Mouse (Mus musculus) frontal cortex, adult 2 months (tissue): ENCODE results near the gene Igsf8. TPM values are rescaled to one million over a fixed set of nuclear protein-coding genes. Genes with fewer than 3 reads are reported as not detected.
A peak's percentile ranks its signal among the peaks of the same experiment; 100 is the strongest.
"Not testable (repeated sequence)": the region's sequence is repeated elsewhere in the genome, so short reads cannot be mapped to it uniquely, and the experiment has no call there.

ENCODE experiments used
- DNase-seq, 2 experiments: peaks; one replicate each; pipeline ENCODE4 v3.0.0; 2022; ENCODE audit warnings: low spot score in 1 of 2; ENCODE audit errors: extremely low spot score in 1 of 2
- polyA plus RNA-seq: library from polyadenylated mRNA; depleted of rRNA; stranded (reverse); fragments of >200 nt; gene quantifications from 2 replicates; pipeline ENCODE4 v1.2.3, GENCODE M21; 2012; rRNA removed

Igsf8 gene
- 230 and 251 TPM in 2 replicates for polyA plus RNA-seq

- no peak for DNase-seq
These were observed at the start of gene Igsf8 for GRCm38 (mm10) chr1:172261477-172262078. TSS of gene Igsf8 (plus strand) at chr1:172261641.

DNA sequence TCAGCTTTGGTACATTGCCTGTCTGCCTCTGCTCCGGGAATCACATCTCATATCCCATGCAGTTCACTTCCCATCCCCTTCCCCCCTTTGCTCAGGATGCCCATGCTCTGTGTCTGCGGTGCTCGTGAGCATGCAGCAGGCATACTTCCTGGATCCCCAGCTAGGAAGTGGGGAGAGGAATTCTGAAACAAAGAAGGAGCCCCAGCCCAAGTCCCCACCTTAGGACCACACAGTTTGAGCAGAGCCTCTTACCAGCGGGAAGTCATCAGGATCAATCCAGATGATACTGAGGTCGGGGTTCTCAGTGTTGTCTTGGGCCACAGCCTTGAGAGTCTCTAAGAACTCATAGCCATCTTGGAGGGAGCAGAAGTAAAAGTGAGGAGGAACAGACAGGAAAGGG lies 48.7 kb upstream of the Igsf8 start:
- DNase-seq: no peak

- DNase-seq: no peak
These were observed 47.7 kb upstream of the Igsf8 start for GRCm38 (mm10) chr1:172213771-172214170.

DNA sequence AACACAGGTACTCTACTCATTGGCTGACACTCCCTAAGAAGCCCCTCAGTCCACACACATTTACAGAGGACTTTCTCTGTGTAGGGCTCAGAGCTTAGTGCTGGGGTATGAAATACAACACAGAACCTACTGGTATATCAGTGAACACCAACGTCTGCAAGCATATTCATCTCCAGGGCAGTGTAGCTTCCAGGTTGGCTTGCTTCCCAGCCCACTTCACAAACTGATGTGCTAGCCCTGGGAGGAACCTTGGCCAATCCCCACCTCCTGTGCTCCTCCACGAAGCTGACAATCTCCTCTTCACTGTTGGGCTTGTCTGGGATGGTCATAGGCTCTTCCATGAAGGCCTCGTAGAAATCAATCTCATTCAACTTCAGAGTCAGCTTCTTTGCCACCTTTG lies 46.7 kb upstream of the Igsf8 start:
- no peak for DNase-seq

GRCm38 (mm10) chr1:172217148-172217547 lies 44.3 kb upstream of the Igsf8 start:
- DNase-seq: peak; percentile 77 to 95

- no peak for DNase-seq
These were observed 43.1 kb upstream of the Igsf8 start for GRCm38 (mm10) chr1:172218164-172218910.

- no peak for DNase-seq
These were observed 41.7 kb upstream of the Igsf8 start, which contains the start of gene Casq1 for GRCm38 (mm10) chr1:172219451-172220406. TSS of gene Casq1 (minus strand) at chr1:172219868.

- DNase-seq: peak in 1 of 2 experiments; percentile 36
These were observed 41.0 kb upstream of the Igsf8 start for GRCm38 (mm10) chr1:172220414-172220813.

DNA sequence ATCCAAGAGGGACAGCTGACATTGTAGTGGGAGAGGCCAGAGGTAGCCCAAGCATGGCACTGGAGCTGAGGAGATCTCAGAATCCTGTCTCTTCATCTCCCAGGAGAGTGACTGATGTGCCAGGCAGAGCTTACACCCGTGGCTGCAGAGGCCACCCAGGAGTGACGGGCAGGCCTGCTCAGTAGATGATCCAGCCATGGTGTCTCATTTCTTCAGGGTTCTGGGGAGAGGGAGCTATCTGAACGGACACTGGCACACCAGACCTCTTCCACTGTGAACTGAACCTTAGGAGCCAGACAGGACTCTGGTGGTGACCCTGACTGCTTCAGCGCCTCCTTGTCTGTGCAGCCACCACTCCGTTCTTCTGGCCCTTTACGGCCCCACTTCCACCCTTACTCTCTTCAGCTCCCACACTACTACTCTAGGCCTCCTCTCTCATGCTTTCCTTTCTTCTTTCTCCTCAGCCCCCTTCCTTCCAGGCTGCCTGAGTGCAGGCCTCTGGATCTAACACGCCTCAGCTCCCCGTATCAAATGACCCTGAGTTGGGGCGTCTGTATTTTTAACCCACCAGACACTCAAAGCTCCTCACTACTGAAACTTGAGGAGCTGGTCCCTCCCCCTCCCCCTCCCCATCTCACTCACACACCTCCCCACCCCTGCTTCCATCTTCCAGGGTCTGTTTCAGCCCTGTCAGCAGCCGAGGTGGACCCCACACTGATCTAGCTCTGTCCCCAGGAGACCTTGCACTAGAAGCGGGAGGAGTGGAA lies 40.0 kb upstream of the Igsf8 start:
- no peak for DNase-seq

GRCm38 (mm10) chr1:172228209-172228608 lies 33.2 kb upstream of the Igsf8 start:
- DNase-seq: no peak

- DNase-seq: no peak
These were observed 32.2 kb upstream of the Igsf8 start for GRCm38 (mm10) chr1:172229215-172229614.

DNA sequence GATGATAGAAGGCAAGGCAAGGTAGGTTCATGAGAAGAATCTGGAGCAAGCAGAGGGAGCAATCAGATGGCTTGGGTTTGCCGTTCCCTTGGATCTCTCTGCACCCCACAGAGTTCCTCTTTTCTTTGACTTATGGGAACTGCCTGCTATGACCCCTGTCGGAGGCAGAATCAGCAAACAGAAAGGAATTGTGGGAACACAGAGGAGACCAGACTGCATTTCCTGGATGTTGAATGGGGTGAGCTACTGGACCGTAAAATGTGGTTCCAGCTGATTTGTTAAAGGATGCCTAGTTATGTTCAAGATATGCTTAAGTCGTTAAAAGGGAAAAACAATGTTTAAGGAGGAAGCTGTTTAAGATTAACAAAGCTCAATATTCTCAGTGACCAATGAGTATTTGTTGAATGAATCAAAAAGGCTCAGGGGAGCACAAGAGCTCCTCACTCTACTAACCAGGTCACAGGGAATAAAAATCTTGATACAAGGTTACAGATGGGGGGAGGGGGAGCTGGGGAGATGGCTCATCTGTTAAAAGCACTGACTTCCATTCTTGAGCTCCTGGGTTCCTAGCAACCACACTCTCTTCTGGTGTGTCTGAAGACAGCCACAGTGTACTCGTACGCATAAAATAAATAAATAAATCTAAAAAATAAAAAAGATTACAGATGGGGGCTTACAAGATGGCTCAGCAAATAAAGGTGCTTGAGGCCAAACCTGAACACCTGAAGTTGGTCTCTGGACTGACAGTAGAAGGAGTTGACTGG lies 20.3 kb upstream of the Igsf8 start:
- no peak for DNase-seq

DNA sequence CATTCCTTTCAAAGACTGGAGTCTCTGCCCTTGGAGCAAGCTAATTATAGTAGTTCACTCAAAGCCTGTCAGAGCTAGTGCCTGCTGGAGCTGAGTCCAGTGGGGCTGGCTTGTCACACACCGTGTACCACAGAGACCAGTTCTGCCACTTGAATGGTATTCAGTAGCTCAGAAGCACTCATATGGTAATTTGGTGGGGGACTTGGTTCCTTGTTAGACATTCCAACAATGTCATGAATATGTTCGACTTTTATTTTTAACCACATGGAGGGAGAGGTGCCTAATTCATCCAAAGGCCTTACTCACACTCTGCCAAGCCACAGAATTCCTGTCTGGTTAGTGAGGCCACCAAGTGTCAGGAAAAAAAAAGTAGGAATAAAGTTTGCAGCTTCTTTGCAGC lies 19.0 kb upstream of the Igsf8 start:
- no peak for DNase-seq

GRCm38 (mm10) chr1:172243547-172244205 lies 17.8 kb upstream of the Igsf8 start:
- peak in 1 of 2 experiments; percentile 12 for DNase-seq

GRCm38 (mm10) chr1:172244645-172245044 lies 16.8 kb upstream of the Igsf8 start:
- not testable (repeated sequence) for DNase-seq

- peak in 1 of 2 experiments; percentile 42 for DNase-seq
These were observed 14.2 kb upstream of the Igsf8 start for GRCm38 (mm10) chr1:172247216-172247615.

- DNase-seq: no peak
These were observed 13.8 kb upstream of the Igsf8 start for GRCm38 (mm10) chr1:172247679-172248078.

GRCm38 (mm10) chr1:172258314-172258713 lies 3.1 kb upstream of the Igsf8 start, which contains the start of gene Atp1a4:
TSS of gene Atp1a4 (minus strand) at chr1:172258414.
- DNase-seq: no peak

DNA sequence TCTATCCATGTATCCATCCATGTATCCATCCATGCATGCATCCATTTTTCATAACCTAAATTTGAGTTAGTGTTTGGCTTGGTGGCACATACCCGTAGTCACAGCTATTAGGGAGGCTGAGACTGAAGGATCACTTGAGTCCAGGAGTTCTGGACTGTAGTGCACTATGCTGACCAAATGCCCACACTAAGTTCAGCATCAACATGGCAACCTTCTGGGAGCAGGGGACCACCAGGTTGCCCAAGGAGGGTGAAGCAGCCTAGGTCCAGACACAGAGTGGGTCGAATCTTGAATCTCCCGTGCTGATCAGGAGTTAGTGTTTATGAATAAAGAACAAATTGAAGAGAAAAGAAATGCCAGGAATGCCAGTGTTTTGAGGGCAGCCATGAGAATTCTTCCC lies 9.8 kb downstream of the Igsf8 start:
- no peak for DNase-seq
